Mouse (Mus musculus): ENCODE measurements around the gene Galnt7.

DNA sequence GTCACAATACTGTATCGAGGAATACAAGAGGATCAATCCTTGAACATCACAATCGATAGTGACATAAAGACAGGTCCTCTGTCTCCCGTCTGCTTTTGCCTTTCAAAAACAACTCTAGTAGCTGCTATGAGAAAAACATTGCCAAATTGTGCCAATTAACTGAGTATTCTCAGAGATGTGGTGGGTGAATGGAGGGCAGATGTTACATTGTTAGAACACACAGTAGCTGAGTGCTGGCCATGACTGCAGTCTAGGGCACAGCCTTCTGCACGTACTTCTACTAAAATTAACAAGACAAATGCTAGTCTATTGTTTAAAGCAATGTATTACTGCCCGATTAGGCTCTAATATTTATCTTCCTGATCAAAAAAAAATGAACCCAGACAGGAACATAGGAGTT lies 27.2 kb upstream of the Galnt7 start:
- TF ChIP-seq CTCF (IDR thresholded peaks at IDR 0.05; ENCODE audit: control insufficient read depth, insufficient read depth, low read length) (no peak), POLR2A (IDR thresholded peaks at IDR 0.05; ENCODE audit: borderline replicate concordance, control insufficient read depth, low read depth, low read length) (no peak)
